Mouse (Mus musculus): Measurements from ENCODE around the gene Syk. TPM values are rescaled to one million over a fixed set of nuclear protein-coding genes. Genes with fewer than 3 reads are reported as not detected.

Syk gene
- total RNA-seq, 1 experiment from 2014 or later: 787 TPM

- ATAC-seq (ENCODE audit: extremely low read depth, insufficient number of reproducible peaks, low FRiP score, poor library complexity, severe bottlenecking): no peak
Measured at GRCm38 (mm10) chr13:52587761-52588160, 4.8 kb downstream of the Syk start.

GRCm38 (mm10) chr13:52589043-52589442 is 6.1 kb downstream of the Syk start:
- no peak for ATAC-seq (ENCODE audit: extremely low read depth, insufficient number of reproducible peaks, low FRiP score, poor library complexity, severe bottlenecking)

GRCm38 (mm10) chr13:52591831-52592230 is 8.9 kb downstream of the Syk start:
- ATAC-seq (ENCODE audit: extremely low read depth, insufficient number of reproducible peaks, low FRiP score, poor library complexity, severe bottlenecking): no peak

GRCm38 (mm10) chr13:52596692-52597091 is 13.7 kb downstream of the Syk start:
- peak; percentile 59 for ATAC-seq (ENCODE audit: extremely low read depth, insufficient number of reproducible peaks, low FRiP score, poor library complexity, severe bottlenecking)

- no peak for ATAC-seq (ENCODE audit: extremely low read depth, insufficient number of reproducible peaks, low FRiP score, poor library complexity, severe bottlenecking)
Measured at GRCm38 (mm10) chr13:52597092-52597678, 14.2 kb downstream of the Syk start.

- ATAC-seq (ENCODE audit: extremely low read depth, insufficient number of reproducible peaks, low FRiP score, poor library complexity, severe bottlenecking): no peak
Measured at GRCm38 (mm10) chr13:52598233-52598632, 15.3 kb downstream of the Syk start.

GRCm38 (mm10) chr13:52600015-52600643 is 17.2 kb downstream of the Syk start:
- ATAC-seq (ENCODE audit: extremely low read depth, insufficient number of reproducible peaks, low FRiP score, poor library complexity, severe bottlenecking): 0 out of 2 replicates have a peak, but pooled peaks have one; percentile 16

- no peak for ATAC-seq (ENCODE audit: extremely low read depth, insufficient number of reproducible peaks, low FRiP score, poor library complexity, severe bottlenecking)
Measured at GRCm38 (mm10) chr13:52602752-52603151, 19.8 kb downstream of the Syk start.

GRCm38 (mm10) chr13:52603704-52604349 is 20.9 kb downstream of the Syk start:
- ATAC-seq (ENCODE audit: extremely low read depth, insufficient number of reproducible peaks, low FRiP score, poor library complexity, severe bottlenecking): no peak

GRCm38 (mm10) chr13:52605006-52605405 is 22.0 kb downstream of the Syk start:
- no peak for ATAC-seq (ENCODE audit: extremely low read depth, insufficient number of reproducible peaks, low FRiP score, poor library complexity, severe bottlenecking)

GRCm38 (mm10) chr13:52605911-52606310 is 22.9 kb downstream of the Syk start:
- no peak for ATAC-seq (ENCODE audit: extremely low read depth, insufficient number of reproducible peaks, low FRiP score, poor library complexity, severe bottlenecking)

- ATAC-seq (ENCODE audit: extremely low read depth, insufficient number of reproducible peaks, low FRiP score, poor library complexity, severe bottlenecking): no peak
Measured at GRCm38 (mm10) chr13:52606656-52607275, 23.8 kb downstream of the Syk start.

GRCm38 (mm10) chr13:52607964-52608363 is 25.0 kb downstream of the Syk start:
- ATAC-seq (ENCODE audit: extremely low read depth, insufficient number of reproducible peaks, low FRiP score, poor library complexity, severe bottlenecking): no peak

GRCm38 (mm10) chr13:52610463-52610862 is 27.5 kb downstream of the Syk start:
- ATAC-seq (ENCODE audit: extremely low read depth, insufficient number of reproducible peaks, low FRiP score, poor library complexity, severe bottlenecking): peak; percentile 18; the same call in 1 of the 2 replicates

- no peak for ATAC-seq (ENCODE audit: extremely low read depth, insufficient number of reproducible peaks, low FRiP score, poor library complexity, severe bottlenecking)
Measured at GRCm38 (mm10) chr13:52613266-52613665, 30.3 kb downstream of the Syk start.

- peak; percentile 59 for ATAC-seq (ENCODE audit: extremely low read depth, insufficient number of reproducible peaks, low FRiP score, poor library complexity, severe bottlenecking)
Measured at GRCm38 (mm10) chr13:52615085-52615484, 32.1 kb downstream of the Syk start.

- no peak for ATAC-seq (ENCODE audit: extremely low read depth, insufficient number of reproducible peaks, low FRiP score, poor library complexity, severe bottlenecking)
Measured at GRCm38 (mm10) chr13:52617096-52617714, 34.2 kb downstream of the Syk start.

GRCm38 (mm10) chr13:52618592-52618991 is 35.6 kb downstream of the Syk start:
- ATAC-seq (ENCODE audit: extremely low read depth, insufficient number of reproducible peaks, low FRiP score, poor library complexity, severe bottlenecking): peak; percentile 3; the same call in 1 of the 2 replicates

- peak; percentile 31; the same call in 1 of the 2 replicates for ATAC-seq (ENCODE audit: extremely low read depth, insufficient number of reproducible peaks, low FRiP score, poor library complexity, severe bottlenecking)
Measured at GRCm38 (mm10) chr13:52619482-52619881, 36.5 kb downstream of the Syk start.

Data from neutrophil, adult 5-6 weeks (primary cell).